Mouse (Mus musculus) c-Kit-negative CD71-positive TER-119-positive erythroid progenitor cells, embryonic 14.5 days (primary cell): ENCODE measurements around the gene Ccdc102a.
A peak's percentile ranks its signal among the peaks of the same experiment; 100 is the strongest.
"Not testable (repeated sequence)": the region's sequence is repeated elsewhere in the genome, so short reads cannot be mapped to it uniquely, and the experiment has no call there.

Source experiments
- DNase-seq: peaks from one replicate; pipeline ENCODE4 v3.0.0-alpha.2; 2013; ENCODE audit warnings: low read depth, low spot score

Gene Ccdc102a

GRCm38 (mm10) chr8:94875096-94875870, 42.6 kb downstream of the Ccdc102a start:
- peak; percentile 41 for DNase-seq

GRCm38 (mm10) chr8:94874358-94874757, 43.5 kb downstream of the Ccdc102a start:
- peak; percentile 82 for DNase-seq

GRCm38 (mm10) chr8:94872576-94872975, 45.3 kb downstream of the Ccdc102a start:
- no peak for DNase-seq

GRCm38 (mm10) chr8:94872156-94872555, 45.7 kb downstream of the Ccdc102a start:
- DNase-seq, result no peak

GRCm38 (mm10) chr8:94871108-94871894, 46.6 kb downstream of the Ccdc102a start:
- DNase-seq, result no peak

- DNase-seq, result no peak
Measured at GRCm38 (mm10) chr8:94870474-94871107, 47.3 kb downstream of the Ccdc102a start.

- DNase-seq, result no peak
Measured at GRCm38 (mm10) chr8:94870003-94870402, 47.9 kb downstream of the Ccdc102a start.

- no peak for DNase-seq
Measured at GRCm38 (mm10) chr8:94869146-94869545, 48.8 kb downstream of the Ccdc102a start.

GRCm38 (mm10) chr8:94866921-94867320, 51.0 kb downstream of the Ccdc102a start:
- no peak for DNase-seq

GRCm38 (mm10) chr8:94865292-94865691, 52.6 kb downstream of the Ccdc102a start:
- DNase-seq, result no peak

- DNase-seq, result no peak
Measured at GRCm38 (mm10) chr8:94863897-94864673, 53.8 kb downstream of the Ccdc102a start.

- no peak for DNase-seq
Measured at GRCm38 (mm10) chr8:94862487-94863220, 55.2 kb downstream of the Ccdc102a start.

- DNase-seq, result peak; percentile 72
Measured at GRCm38 (mm10) chr8:94861352-94861910, 56.5 kb downstream of the Ccdc102a start.

- peak; percentile 75 for DNase-seq
Measured at GRCm38 (mm10) chr8:94857346-94858173, 60.3 kb downstream of the Ccdc102a start, which contains the start of gene Polr2c. Polr2c (plus strand) TSS chr8:94857450.

GRCm38 (mm10) chr8:94857011-94857345, 60.9 kb downstream of the Ccdc102a start:
- no peak for DNase-seq

GRCm38 (mm10) chr8:94854761-94855160, 63.1 kb downstream of the Ccdc102a start:
- not testable (repeated sequence) for DNase-seq
